Mouse (Mus musculus): ENCODE results near the gene Akap1.

GRCm38 (mm10) chr11:88864458-88865197, at the start of gene Akap1:
- TF ChIP-seq CTCF (IDR thresholded peaks at IDR 0.05; ENCODE audit: control insufficient read depth, insufficient read depth, insufficient read length), result no peak
- no peak for TF ChIP-seq USF1 (IDR thresholded peaks at IDR 0.05; ENCODE audit: low read depth)
- TF ChIP-seq CEBPB (IDR thresholded peaks at IDR 0.05; ENCODE audit: low read depth), result no peak
- TF ChIP-seq MYOD1 (IDR thresholded peaks at IDR 0.05; ENCODE audit: control insufficient read depth, insufficient read length, low read depth), result no peak
